Mouse (Mus musculus) thymus, postnatal 0 days (tissue): ENCODE data around the gene Rnf181. TPM values are rescaled to one million over a fixed set of nuclear protein-coding genes. Genes with fewer than 3 reads are reported as not detected.
A peak's percentile ranks its signal among the peaks of the same experiment; 100 is the strongest.

ENCODE experiments used
- DNase-seq: peaks from one replicate; pipeline ENCODE4 v3.0.0-alpha.2; 2015; ENCODE audit warnings: low spot score
- polyA plus RNA-seq: library from polyadenylated mRNA; unstranded; fragments of >200 nt; fragmentation: Nextera tagmentation; extraction: Ambion mirVana; gene quantifications from 2 replicates; pipeline ENCODE4 v1.2.1, GENCODE M21; 2015

Rnf181 gene
- polyA plus RNA-seq, 1 experiment from 2014 or later: 138 TPM

DNA sequence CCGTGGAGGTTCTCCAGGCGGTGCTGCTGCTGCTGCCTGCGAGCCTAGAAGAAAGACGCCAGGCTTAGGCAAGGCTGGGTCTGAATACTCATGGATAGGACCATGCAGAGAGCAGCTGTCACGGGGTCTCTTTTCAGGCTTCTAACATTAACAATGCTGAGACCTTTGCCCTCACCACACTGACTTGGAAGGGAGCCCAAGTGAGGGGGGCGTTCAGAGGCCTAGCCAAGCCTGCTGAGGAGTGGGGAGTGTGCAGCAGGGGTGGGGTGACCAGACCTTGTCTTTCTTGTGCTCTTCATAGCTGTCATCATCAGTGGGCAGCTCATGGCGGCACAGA lies 6.2 kb downstream of the Rnf181 start:
- no peak for DNase-seq

DNA sequence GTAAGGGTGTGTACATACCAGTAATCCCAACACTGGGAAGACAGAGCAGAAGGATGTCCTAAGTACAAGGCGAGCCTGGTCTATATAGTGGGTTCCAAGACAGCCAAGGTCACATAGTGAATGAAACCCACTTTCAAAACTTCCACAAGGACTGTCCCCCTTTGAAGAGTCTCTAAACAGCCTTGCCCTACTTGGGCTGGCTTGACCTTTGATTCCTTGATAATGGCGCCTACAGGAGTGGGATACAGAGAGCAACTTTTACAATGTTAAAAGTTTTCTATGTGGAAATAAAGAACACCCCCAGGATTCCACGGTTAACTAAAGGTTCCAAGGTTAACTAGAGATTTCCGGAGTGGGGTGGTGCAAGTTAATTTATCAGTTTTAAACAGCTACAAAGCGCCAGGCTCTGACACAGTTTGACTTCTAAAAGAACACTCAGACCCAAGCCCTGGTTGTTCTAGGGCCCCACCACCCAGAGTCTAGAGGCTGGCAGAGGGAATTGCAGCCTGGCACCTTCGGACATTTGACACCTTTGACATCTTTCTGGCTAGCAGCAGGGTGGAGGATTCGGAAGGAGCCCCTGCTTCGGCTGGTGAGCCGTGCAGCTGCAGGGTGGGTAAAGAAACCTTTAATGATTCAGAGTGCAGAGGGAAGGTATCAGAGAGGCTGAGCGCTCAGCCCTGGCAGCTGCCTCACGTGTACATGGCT lies 6.7 kb downstream of the Rnf181 start:
- DNase-seq: no peak

DNA sequence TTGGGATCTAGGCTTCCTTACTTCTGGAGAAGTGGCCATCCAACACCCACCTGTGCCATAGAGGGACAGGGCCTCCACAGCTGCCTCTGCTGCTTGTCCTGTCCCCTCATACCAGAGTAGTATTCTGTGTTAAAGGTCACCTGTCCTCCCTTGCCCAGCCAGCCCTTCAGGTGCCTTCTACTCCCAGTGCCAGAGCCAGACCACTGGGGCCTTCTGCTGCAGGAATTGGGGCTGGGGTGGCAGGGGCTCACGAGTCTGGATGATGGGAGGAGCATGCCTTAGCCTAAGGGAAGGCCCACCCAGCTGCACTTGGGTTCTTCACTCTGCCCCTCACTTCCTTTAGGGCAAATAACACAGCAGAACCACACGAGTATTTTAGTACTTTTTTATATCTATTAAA lies 7.4 kb downstream of the Rnf181 start:
- no peak for DNase-seq

DNA sequence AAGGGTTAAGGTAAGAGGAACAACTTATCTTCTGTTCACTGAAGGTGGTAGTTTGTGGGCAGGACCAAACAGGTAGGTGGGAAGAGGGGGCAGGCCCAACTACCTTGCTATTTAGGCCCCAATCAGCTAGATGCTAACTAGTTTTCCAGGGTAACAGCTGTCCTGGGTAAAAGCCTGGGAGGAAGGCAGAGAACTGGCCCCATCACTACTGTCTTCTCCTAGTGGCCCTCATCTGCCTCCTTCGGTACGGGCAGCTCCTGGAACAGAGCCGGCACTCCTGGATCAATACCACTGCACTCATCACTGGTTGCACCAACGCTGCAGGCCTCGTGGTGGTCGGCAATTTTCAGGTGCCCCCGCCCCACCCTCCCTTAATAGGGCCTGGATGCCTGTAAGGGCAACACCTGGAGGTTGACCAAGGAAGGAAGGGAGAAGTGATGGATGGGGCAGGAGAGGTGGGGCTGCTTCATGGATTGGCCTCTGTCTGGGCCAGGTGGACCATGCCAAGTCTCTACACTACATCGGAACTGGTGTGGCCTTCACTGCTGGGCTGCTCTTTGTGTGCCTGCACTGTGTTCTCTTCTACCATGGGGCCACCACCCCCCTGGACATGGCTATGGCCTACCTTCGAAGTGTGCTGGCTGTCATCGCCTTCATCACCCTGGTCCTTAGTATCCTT lies 8.5 kb downstream of the Rnf181 start:
- no peak for DNase-seq

DNA sequence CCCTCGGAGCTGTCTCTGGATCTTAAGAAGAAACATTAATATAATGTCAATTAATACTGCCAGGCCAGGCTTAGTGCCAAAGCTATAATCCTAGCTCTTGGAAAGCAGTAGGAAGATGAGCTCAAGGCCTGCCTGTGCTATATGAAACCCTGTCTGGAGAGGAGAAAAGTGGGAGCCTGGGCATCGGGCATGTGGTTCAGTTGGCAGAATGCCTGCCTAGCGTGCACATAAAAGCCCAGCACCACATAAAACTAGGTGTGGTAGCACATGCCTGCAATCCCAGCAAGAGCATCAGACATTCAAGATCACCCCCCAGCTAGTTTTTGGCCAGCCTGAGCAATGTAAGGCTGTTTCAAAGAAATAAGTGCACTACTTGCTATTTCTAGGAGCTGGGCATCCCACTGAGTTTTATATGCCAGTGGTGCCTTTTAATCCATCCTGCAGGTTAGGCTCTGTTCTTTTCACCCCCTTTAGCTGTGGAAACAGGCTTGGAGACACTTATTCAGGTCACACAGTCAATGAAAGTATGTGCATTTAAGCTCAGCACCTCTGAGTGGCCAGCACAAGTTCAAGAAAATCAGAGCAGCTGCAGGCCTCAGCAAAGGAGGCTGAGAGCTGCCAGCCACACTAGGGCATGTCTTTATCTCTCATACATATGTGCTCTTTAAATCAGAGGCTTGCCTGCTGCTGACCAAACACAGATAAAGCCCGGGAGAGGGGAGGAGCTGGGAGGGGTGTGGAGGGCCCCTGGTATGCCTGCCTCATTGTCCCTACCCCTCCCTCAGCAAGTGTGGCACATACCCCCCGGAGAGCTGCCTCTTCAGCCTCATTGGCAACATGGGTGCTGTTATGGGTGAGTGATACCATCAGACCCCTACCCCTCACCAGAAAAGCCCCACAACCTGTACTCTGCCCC lies 9.3 kb downstream of the Rnf181 start:
- no peak for DNase-seq

DNA sequence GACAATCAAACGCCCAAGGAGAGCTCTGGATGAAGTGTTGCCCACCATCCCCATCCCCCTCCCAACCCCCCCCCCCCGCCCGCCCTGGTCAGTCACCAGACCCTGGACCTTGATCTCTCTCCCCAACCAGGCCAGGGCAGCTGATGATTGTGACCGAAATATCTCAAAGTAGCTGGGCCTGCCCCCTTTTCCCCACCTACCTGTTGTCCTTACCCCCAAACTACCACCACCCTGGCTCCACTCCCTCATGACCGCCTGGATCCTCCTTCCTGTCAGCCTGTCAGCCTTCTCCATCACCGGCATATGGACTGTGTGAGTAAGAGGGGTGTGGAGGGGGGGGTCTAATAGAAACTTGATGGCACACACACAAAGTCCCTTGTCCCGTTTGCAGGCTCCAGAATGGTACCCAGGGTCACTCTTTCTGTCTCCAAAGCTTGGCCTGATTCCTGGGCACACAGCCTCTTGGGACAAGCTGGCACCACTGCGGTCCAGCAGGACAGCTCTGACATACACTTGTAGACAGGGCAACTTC lies 10.7 kb downstream of the Rnf181 start:
- no peak for DNase-seq

DNA sequence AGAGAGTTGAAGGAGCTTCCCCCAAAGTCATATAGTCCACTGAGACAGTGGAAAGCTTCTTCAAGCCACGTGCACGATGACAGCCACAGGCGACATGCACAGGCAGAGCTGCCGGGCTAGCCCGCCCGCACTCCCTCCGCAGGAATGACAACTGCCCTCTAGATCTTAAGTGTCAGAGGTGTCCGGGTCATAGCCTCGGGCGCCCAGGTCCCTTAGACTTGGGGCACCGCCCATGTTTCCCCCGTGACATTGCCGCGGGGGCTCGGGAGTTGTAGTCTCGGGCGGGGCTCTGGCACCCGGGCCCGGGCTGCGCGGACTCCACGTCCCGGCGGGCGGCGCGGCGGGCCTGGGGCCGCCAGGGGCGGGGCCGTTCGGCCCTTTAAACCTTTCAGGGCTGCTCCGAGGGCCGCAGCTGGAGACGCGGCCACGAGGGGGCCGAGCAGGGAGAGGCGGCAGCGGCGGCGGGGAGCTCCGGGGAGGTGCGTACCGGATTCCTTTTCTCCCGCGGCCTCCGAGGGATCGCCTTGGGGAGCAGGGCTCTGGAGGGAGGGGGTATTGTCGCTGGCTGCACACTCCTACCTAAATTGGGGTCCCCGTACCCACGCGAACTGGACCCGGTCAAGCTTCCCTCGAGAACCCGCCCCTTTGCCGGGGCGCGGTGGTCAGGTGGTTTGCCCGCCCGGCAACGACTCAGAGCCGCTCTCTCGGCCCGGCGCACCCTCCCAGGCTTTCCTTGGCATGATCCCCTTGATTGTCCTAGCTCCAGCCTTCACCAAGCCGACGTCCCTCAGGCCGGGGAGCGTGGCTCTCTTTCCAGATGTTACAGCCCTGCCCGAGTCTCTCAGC lies 11.5 kb downstream of the Rnf181 start, which contains the start of gene Tmem150a:
Gene Tmem150a (plus strand): TSS at position 382 of the 846 bp plus-strand sequence.
- peak; percentile 46 for DNase-seq

DNA sequence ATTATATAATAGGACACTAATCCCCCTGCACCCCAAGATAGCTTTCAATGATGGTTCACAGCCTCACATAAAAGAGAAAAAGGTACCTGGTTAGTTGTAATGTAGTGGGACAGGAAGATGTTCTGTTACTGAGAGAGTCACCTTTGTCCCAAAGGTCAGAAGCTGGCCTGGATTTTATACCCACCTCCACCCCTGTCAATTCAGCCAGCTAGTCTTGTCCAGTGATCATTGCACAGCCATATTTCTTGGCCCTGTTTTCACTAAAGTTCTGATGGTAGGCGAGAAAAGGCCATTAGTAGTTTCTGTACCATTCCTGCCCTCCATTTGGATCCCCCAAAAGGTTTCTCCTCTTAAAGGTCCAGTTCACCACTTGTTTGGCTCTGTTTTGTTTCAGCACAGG lies 12.7 kb downstream of the Rnf181 start:
- DNase-seq: no peak

DNA sequence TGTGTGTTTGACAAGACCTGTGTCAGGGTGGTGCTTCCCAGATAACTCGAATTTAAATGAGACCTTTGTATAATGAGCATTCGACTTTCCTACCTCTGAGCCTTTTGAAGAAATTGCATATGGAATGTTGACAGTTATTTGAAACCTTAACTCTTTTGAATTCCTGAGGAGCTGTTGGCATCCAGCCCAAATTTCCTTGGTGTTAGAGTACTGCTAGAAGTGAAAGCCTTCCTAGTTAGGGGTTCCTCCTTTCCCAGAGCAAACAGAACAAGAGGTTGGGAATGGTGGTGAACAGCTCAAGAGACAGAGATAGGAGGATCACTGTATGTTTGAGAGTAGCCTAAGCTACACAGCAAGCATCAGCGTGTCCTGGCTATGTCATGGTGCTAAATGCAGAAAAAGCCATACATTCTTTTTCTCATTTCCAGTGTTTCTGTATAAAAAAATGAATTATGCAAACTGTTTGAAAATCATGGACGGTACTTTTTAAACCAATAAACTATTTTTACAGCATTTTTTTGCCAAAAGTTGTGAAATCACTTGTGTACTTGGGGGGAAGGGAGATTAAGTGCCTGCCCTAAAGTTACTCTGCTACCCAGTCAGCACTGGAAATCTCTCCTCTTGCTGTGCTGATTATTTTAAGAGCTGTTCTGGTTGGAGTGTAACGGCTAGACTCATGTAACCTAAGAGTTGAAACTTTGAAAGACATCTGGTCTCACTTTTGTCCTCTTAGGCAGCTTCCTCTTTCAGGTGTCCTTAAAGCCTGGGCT lies 13.9 kb downstream of the Rnf181 start:
- DNase-seq: no peak

DNA sequence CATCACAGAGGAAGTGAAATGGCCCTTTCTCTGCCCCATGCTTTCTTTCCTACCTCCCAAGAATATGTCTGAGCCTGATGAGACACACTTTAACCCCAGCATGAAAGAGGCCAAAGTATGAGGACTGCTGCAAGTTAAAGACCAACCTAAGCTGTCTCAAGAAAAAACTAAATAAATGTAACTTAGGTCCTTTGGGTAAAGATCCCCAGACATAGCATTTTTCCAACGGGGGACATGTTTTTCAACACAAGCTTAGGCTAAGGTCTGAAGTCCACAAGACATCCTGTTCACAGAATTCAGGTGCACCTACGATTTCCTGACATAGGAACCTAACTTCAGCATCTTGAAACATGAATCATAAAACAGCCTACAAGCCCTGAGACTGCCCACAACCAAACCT lies 16.5 kb downstream of the Rnf181 start:
- DNase-seq: no peak

DNA sequence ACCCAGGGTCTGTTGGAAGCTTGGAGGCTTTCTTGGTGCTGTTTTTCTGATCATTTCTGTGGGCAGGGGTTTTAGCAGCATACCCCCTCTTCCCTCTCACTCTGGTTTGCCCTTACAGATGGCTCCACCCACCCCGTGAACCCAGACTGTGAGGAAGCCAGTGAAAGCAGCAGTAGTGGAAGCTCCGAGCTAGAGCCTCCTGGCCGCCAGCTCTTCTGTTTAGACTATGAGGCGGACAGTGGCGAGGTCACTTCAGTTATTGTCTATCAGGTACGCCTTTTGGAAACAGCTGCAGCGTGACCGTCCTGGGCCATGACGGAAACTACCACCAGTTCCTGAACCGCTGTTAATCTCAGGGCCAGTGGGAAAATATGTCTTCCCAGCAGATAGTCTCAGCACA lies 18.3 kb downstream of the Rnf181 start:
- no peak for DNase-seq

DNA sequence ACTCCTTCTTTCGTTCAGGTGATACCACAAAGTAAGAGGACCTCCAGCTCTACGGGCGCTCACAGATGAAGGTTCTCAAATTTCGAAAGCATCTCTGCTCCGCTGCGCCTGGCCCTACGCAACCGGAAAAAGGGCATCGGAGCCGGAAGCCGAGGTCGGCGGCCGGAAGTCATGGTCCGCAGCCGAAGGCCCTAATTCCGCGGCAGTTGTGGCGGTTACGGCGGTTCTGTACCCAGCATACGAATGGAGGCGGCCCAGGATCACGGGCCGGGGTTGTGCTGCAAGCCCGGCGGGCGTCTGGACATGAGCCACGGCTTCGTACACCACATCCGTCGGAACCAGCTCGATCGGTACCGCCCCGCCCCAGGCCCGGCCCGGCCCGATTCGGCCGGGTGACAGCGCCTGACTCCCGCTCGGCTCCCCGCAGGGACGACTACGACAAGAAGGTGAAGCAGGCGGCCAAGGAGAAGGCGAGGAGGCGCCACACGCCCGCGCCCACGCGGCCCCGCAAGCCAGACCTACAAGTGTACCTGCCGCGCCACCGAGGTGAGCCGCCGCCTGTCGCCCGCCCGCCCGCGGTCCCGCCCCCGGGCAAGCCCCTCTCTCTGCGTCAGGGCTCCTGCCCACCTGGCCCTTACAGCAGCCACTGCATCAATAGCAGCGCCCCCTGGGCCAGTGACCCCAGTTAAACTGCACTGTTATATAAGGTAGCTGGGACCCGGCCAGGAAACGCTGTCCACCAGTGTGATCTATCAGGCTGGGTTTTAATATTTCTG lies 19.4 kb downstream of the Rnf181 start, which contains the start of gene 0610030E20Rik:
Gene 0610030E20Rik (plus strand): TSS at position 152 of the 776 bp plus-strand sequence.
- DNase-seq: peak; percentile 76

DNA sequence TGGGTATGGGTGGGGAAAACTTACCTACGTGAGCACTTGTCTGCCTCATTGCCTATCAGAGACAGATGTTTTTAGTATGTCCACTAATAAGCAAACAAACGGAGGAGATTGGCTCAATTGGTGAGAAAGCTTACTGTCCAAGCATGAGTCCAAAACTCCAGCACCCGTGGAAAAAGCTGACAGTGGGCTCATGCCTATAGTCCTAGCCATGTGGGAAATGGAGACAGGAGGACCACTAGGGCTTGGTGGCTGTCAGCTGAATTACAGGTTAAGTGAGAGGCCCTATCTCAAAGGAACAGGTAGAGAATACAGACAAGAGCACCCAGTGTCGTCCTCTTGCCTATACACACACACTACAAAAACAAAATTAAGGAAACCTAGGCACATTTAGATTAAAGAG lies 20.5 kb downstream of the Rnf181 start:
- DNase-seq: no peak

DNA sequence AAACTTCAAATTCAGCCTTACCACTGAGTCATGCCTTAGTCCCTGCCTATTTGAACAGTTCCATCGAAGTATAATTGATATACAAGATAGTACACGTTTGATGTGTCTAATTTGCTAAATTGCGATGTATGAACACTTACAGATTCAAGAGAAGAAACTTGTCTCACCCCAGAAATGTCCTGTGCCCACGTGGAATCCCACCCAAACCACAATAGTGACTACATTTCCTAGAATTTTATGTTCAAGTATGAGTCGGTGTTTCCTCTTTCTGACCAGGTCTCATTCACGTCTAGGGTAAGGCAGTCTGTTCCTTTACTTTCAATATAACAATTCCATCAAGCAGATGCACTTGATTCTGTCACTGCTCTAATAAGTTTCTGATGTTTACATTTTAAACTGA lies 21.1 kb downstream of the Rnf181 start:
- DNase-seq: no peak

DNA sequence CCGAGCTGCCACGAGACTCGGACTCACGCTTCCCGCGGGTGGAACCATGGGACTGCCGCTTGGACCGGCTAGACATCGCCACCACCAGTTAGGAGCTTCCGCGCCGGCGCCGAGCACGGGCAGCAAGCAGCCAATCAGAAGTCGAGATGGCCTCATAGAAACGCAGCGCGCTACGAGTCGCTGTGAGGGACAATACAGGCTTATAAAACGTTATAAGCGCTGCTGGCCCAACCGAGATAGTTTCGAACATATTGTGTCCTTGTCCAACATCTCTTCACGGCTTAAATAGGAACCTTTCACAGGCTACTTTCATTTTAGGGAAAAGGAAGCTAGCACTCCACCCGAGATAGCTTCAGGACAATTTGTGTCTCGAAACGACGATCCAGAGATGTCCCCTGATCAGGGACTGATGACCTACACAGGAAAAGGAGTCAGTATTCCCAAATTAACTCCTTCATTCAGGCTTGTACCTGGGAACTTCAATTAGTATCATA lies 21.6 kb downstream of the Rnf181 start, which contains the start of gene Usp39:
Gene Usp39 (minus strand): TSS at position 111 of the 494 bp plus-strand sequence.
- DNase-seq: peak; percentile 92

DNA sequence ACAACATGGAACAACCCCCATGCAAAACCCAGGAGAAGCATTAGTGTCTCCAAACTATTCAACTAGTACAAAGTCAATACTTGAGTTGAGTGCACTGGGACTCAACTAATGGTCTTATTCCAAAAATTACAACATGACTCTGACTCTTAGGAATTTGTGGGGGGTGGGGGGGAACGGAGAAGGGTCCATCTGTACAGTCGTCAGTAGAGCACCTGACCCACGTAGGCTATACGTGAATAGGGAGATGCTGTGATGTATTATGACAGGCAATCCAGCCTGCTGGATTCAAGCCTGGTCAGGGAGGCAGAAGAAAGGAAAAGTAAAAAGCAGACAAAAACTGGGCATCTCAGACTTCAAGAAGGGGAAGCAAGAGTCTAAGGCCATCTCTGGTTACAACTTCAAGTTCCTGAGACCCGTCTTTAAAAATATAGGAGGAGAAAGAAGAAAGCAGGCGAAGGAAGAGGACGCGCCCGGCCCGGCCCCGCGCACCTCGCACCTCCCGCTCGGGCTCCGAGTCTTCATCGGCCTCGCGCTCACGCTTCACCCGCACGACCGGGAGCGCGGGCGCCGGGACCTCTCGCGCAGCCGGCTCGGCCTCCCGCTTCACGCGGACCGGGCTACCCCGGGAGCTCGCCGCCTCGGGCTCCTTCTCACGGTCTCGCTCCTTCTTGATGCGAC lies 22.2 kb downstream of the Rnf181 start:
- DNase-seq: no peak

DNA sequence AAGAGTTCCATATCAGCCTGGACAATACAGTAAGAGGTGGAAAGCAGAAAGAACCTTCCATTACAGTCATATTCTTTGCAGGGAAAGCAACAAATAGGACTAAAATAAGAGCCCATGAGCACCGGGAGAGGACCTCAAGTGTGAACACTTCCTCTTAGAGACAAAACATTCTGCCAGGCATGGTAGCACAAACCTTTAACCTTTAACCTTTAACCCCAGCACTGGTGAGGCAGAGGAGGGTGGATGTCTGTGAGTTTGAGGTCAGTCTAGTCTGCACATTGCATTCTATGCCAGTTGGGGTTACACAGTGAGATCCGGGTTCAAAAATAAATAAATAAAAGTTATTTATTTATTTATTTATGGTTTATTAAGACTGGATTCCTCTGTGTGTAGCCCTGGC lies 26.3 kb downstream of the Rnf181 start:
- no peak for DNase-seq

DNA sequence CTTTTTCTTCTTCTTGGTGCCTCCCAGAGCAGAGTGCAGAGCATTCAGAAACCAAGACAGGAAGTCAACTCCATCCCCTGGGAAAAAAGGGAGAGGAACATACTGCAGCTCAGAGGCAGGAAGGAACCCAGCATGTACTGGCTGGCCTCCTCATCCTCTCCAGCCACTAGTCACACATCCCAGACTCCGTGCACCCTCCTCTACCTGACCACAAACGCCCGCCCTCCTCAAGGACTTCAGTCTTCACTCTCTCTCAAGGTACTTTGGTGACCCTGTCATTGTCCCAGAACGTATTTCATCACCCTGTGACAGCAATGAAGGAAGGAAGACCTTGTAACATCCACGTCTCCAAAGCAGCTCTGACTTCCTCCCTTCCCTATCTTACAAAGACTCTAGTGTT lies 33.6 kb downstream of the Rnf181 start:
- DNase-seq: no peak
